Comparison of ENCODE assay signal across 9 mouse cellular contexts in the genomic region with DNA sequence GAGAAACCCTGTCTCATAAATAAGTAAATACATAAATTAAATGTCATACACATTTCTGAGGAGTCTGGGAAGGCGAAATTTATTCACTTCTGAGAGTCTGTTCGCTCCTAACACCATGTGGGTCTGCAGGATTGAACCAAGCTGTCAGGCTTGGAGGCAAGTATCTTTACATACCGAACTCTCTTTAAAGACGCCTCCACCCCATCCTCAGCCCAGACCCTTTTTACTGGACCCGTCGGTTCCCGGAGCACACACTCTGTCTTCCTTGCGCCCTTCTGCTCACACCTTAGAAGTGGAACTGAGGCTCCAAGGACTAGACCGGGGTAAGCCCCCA. TPM values are rescaled to one million over a fixed set of nuclear protein-coding genes. Genes with fewer than 3 reads are reported as not detected.
DNase-seq lines count a peak whose midpoint lies in the region; ATAC-seq lines count a peak whose summit lies in the region.
"Had no signal": no experiment of that assay in that cellular context is flagged by ENCODE, and none has a peak within 500 bp of the region (broad histone marks: within the 10 kb centered on the region; RNA-seq: fewer than 3 reads in every experiment).

No protein-coding gene starts in this region.

- no peaks in the 10 kb centered on the region for H3K9me3 ChIP-seq in kidney, embryonic 14.5 days (ENCODE audit: control insufficient read depth, low read length)
- no peaks in the 10 kb centered on the region for H3K9me3 ChIP-seq in hindbrain, embryonic 13.5 days
- H3K9me3 ChIP-seq in midbrain, embryonic 12.5 days: no peaks in the 10 kb centered on the region

- H3K4me3 ChIP-seq in kidney, embryonic 14.5 days (ENCODE audit: low read length): peak overlapping the region; percentile 77
- peak overlapping the region; percentile 95 for H3K4me3 ChIP-seq in brown adipose tissue, adult 24 weeks (ENCODE audit: insufficient read depth, low read depth, low read length)
- peak overlapping the region; percentile 86 for H3K4me3 ChIP-seq in hindbrain, embryonic 13.5 days
- peak overlapping the region; percentile 98 for H3K4me3 ChIP-seq in midbrain, embryonic 12.5 days

- no peaks in the 10 kb centered on the region for H3K27me3 ChIP-seq in kidney, embryonic 14.5 days (ENCODE audit: control insufficient read depth, insufficient read depth, low read length)
- no peaks in the 10 kb centered on the region for H3K27me3 ChIP-seq in hindbrain, embryonic 13.5 days
- no peaks in the 10 kb centered on the region for H3K27me3 ChIP-seq in midbrain, embryonic 12.5 days

- no peak for DNase-seq in kidney, postnatal 36 days
- no peak for DNase-seq in left cerebral cortex, postnatal 14 days (ENCODE audit: low spot score in 2 of 2)
- no peak for DNase-seq in retina, embryonic 14.5 days (ENCODE audit: low spot score)

- peak overlapping the region; percentile 71 for H3K9ac ChIP-seq in kidney, embryonic 14.5 days (ENCODE audit: low read depth, low read length)
- peak overlapping the region; percentile 84 for H3K9ac ChIP-seq in hindbrain, embryonic 13.5 days
- peak overlapping the region; percentile 78 for H3K9ac ChIP-seq in midbrain, embryonic 12.5 days (replicated peaks)

- 2% methylated on average over 9 of the region's 9 CpGs for WGBS in kidney, embryonic 14.5 days
- WGBS in hindbrain, embryonic 13.5 days: 1% methylated on average over 9 of the region's 9 CpGs
- 3% methylated on average over 9 of the region's 9 CpGs for WGBS in midbrain, embryonic 12.5 days

- ATAC-seq in kidney, embryonic 14.5 days (ENCODE audit: low FRiP score, low TSS enrichment): peak; percentile 48; the same call in 1 of the 2 replicates
- ATAC-seq in hindbrain, embryonic 13.5 days (ENCODE audit: low FRiP score): no peak
- ATAC-seq in midbrain, embryonic 12.5 days (ENCODE audit: low FRiP score, low read depth): no peak
- ATAC-seq in monocyte, adult 5-6 weeks (replicated peaks; ENCODE audit: insufficient number of reproducible peaks, low FRiP score, low TSS enrichment, poor library complexity, severe bottlenecking): no peak

- peaks cover 11% of the 10 kb centered on the region for H3K36me3 ChIP-seq in kidney, embryonic 14.5 days (ENCODE audit: control insufficient read depth, insufficient read depth, low read length)
- H3K36me3 ChIP-seq in hindbrain, embryonic 13.5 days: peaks cover 16% of the 10 kb centered on the region
- H3K36me3 ChIP-seq in midbrain, embryonic 12.5 days: peaks cover 15% of the 10 kb centered on the region

- peak overlapping the region; percentile 55 for H3K4me2 ChIP-seq in kidney, embryonic 14.5 days (replicated peaks; ENCODE audit: low read depth, low read length)
- H3K4me2 ChIP-seq in hindbrain, embryonic 13.5 days: peak overlapping the region; percentile 82
- peak overlapping the region; percentile 75 for H3K4me2 ChIP-seq in midbrain, embryonic 12.5 days (replicated peaks)

- H3K4me1 ChIP-seq in kidney, embryonic 14.5 days (ENCODE audit: control insufficient read depth, insufficient read depth, low read length): 0 out of 2 replicates have a peak, but pooled peaks cover 3% of the 10 kb centered on the region
- peaks cover 21% of the 10 kb centered on the region for H3K4me1 ChIP-seq in brown adipose tissue, adult 24 weeks (ENCODE audit: control insufficient read depth, insufficient read depth, insufficient read length, low read length)
- peaks cover 26% of the 10 kb centered on the region for H3K4me1 ChIP-seq in hindbrain, embryonic 13.5 days (replicated peaks)
- peaks cover 14% of the 10 kb centered on the region for H3K4me1 ChIP-seq in midbrain, embryonic 12.5 days

- peak overlapping the region; percentile 39; the same call in 1 of the 2 replicates for H3K27ac ChIP-seq in kidney, embryonic 14.5 days (ENCODE audit: low read depth, low read length)
- peak overlapping the region; percentile 77 for H3K27ac ChIP-seq in brown adipose tissue, adult 24 weeks (replicated peaks; ENCODE audit: low read depth, low read length)
- peak overlapping the region; percentile 91 for H3K27ac ChIP-seq in hindbrain, embryonic 13.5 days
- peak overlapping the region; percentile 78 for H3K27ac ChIP-seq in midbrain, embryonic 12.5 days (replicated peaks)

- intact Hi-C loops in left cerebral cortex, postnatal 14 days (cut with DNase I): no loop called here

RNA-seq across cellular contexts. Expression of a gene that starts 0.3 kb away (rescaled TPM):
- 81.5 and 88.8 TPM in 2 replicates for polyA plus RNA-seq in kidney, embryonic 14.5 days (2014; fragmentation: Nextera tagmentation; extraction: Ambion mirVana)
- 177 and 266 TPM in 2 replicates for polyA plus RNA-seq in brown adipose tissue, adult 24 weeks (2012; ENCODE audit: insufficient read depth, insufficient read length, missing spikeins)
- 77.1 and 77.2 TPM in 2 replicates for polyA plus RNA-seq in hindbrain, embryonic 13.5 days (2015; fragmentation: Nextera tagmentation; extraction: Ambion mirVana)
- polyA plus RNA-seq in midbrain, embryonic 12.5 days (2016; fragmentation: Nextera tagmentation; extraction: Ambion mirVana): 86.8 and 99.4 TPM in 2 replicates
- 27.7 to 36.4 TPM (median 29.5 TPM) in 3 replicates for total RNA-seq in monocyte, adult 5-6 weeks (2017)
- 10 to 100 TPM; 87.9 to 94.6 TPM for total RNA-seq in left cerebral cortex, postnatal 14 days (2021)

RNA-seq across cellular contexts. Expression of a gene that starts 24.1 kb away (rescaled TPM):
- polyA plus RNA-seq in kidney, embryonic 14.5 days (2014; fragmentation: Nextera tagmentation; extraction: Ambion mirVana): 0.14 and 0.49 TPM in 2 replicates
- polyA plus RNA-seq in brown adipose tissue, adult 24 weeks (2012; ENCODE audit: insufficient read depth, insufficient read length, missing spikeins): 506 and 707 TPM in 2 replicates
- polyA plus RNA-seq in hindbrain, embryonic 13.5 days (2015; fragmentation: Nextera tagmentation; extraction: Ambion mirVana): 3.9 and 5.0 TPM in 2 replicates
- polyA plus RNA-seq in midbrain, embryonic 12.5 days (2016; fragmentation: Nextera tagmentation; extraction: Ambion mirVana): 4.1 and 4.4 TPM in 2 replicates
- total RNA-seq in monocyte, adult 5-6 weeks (2017): 0.78 TPM in 1 of 3 replicates, not detected in the others
- 10 to 100 TPM in 1 of 2 experiments, 1 to 10 TPM in 1; 7.6 to 10.2 TPM for total RNA-seq in left cerebral cortex, postnatal 14 days (2021)
- total RNA-seq: hematopoietic stem cell, adult 5-6 weeks had no signal

RNA-seq across cellular contexts. Expression of a gene that starts 40.2 kb away (rescaled TPM):
- 3.9 TPM in 2 replicates for polyA plus RNA-seq in kidney, embryonic 14.5 days (2014; fragmentation: Nextera tagmentation; extraction: Ambion mirVana)
- polyA plus RNA-seq in brown adipose tissue, adult 24 weeks (2012; ENCODE audit: insufficient read depth, insufficient read length, missing spikeins): 3.0 and 8.7 TPM in 2 replicates
- 3.9 and 4.5 TPM in 2 replicates for polyA plus RNA-seq in hindbrain, embryonic 13.5 days (2015; fragmentation: Nextera tagmentation; extraction: Ambion mirVana)
- polyA plus RNA-seq in midbrain, embryonic 12.5 days (2016; fragmentation: Nextera tagmentation; extraction: Ambion mirVana): 5.9 and 6.5 TPM in 2 replicates
- total RNA-seq in monocyte, adult 5-6 weeks (2017): 6.7 to 45.7 TPM (median 7.8 TPM) in 3 replicates
- 10 to 100 TPM; 28.4 to 28.7 TPM for total RNA-seq in left cerebral cortex, postnatal 14 days (2021)

Comparison
In these comparisons a context has a peak if more than half of its experiments do, and no peak if none do; other contexts are left out.
1. H3K27ac ChIP-seq: peak in every context shown above with its lines; median percentile 91 in hindbrain, embryonic 13.5 days; 78 in midbrain, embryonic 12.5 days; 77 in brown adipose tissue, adult 24 weeks; 39 in kidney, embryonic 14.5 days.
2. RNA of a gene that starts 24.1 kb away (polyA plus RNA-seq): 506 to 707 TPM in brown adipose tissue, adult 24 weeks; 3.9 to 5.0 TPM in hindbrain, embryonic 13.5 days, 4.1 to 4.4 TPM in midbrain, embryonic 12.5 days and 0.14 to 0.49 TPM in kidney, embryonic 14.5 days; every median in the first group is over 10 times any median in the second.
3. Peak in every context shown above with its lines, with median percentiles within 50 percentile points of each other: H3K4me2 ChIP-seq, H3K4me3 ChIP-seq and H3K9ac ChIP-seq.